Mouse (Mus musculus): ENCODE measurements around the gene C1qtnf4. TPM values are rescaled to one million over a fixed set of nuclear protein-coding genes. Genes with fewer than 3 reads are reported as not detected.

Gene C1qtnf4
- polyA plus RNA-seq (2015; fragmentation: Illumina TruSeq; extraction: RNeasy Lipid Tissue Mini Kit (QIAGEN cat#74804); ENCODE audit: insufficient read depth, low replicate concordance): not detected

DNA sequence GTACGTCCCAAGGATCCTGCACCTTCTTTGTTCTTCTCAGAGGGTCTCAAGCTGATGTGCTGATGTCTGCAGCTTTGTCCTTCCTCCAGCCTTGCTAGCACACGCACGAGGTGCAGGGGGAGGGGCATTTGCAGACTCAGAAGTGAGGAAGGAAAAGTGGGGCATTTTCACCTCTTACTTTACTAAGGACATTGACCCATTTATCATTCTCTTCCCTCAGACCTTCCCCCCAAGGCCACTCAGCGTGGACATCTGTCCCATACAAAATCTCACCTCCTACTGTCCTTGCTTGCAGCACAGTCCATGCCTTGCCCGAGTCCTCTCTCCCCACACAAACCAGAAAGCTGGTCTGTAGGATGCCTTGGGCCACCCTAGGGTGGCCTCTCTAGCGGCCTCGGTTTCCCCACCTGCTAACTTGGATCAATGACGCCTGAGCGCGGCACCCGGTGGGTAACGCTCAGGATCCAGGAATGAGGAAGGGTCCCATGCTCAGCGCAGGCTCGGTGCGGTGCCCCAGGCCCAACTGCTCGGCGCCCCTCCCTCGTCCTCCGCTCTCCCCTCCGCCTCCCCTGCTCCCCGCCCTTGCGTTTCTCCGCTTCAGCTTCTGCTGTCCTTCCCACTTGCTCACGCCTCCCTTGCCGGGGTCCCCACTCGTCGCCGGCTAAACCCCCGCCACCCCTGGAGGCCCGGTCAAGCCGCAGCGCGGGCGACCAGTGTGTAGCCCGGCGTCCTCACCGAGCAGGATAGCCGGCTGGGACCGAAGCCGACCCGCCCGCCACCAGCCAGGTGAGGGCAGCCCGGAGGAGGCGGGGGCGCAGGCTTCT is at the start of gene C1qtnf4:
C1qtnf4 (plus strand) TSS at position 643 of the 824 bp plus-strand sequence.

DNA sequence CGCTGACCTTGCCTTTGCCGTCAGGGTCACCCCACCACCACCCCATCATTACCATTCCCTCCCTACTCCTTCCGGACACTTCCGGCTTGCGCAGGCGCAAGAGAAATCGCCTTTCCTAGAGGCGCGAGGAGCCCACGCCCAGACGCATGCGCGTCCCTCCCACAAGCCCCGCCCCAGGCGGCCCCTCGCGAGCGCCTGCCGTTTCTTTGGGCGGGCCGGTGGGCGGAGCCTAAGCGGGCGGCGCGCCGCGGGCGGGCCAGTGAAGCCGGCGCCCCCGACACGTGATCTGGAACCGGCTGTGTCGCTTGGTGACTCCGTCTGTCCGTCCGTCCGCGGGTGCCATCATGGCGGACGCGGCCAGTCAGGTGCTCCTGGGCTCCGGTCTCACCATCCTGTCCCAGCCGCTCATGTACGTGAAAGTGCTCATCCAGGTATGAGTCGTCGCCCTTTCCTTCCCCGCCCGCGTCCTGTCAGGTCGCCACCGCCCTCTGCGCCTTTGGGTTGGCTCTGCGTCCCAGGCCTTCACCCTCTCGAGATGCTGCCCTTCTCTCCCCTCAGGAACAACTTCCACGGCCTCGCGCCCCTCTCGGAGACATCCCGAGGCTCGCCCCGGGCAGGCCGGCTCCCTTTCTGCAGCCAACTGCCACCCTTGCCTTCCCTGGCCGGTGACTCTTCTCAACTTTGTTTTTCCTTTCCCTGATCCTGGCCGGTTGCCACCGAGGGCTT is 38.5 kb upstream of the C1qtnf4 start, which contains the start of gene Mtch2:
Mtch2 (plus strand) TSS at position 201 of the 726 bp plus-strand sequence.

DNA sequence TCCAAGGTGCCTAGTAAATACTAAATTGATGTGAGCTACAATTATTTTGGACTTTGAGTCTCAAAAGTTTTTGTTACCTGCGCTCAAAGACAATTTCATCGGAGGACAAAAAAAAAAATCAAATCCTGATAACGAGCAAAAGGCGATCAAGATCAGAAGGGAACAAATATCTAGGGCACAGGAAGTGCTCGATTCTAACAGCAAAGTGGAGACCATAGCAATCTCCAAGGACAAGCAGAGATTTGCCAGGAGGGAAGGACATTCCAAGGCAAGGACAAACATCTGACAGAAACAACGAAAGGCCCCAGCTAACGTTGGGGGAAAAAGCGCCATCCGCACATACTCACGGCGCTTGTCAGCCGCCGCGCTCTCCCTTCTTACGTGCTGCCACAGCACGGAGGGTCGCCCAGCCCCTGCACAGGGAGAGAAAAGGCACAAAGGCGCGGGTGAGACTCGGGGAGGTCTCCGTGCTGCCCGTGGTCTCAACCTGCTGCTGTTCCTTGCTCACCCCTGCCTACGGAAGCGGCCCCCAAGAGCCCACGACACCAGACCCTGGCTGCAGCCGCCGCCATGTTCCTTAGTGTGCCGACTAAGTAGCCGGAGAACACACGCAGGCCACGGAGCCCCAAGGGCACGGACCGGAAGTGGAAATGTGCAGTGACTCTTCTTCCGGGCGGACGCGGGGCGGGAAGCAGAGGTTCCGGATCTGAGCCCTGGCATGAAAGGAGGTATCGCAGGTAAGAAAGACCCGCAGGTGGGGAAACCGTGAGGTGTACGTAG is 18.6 kb downstream of the C1qtnf4 start, which contains the start of the genes Kbtbd4 and Ndufs3:
Kbtbd4 (plus strand) TSS at position 665 of the 780 bp plus-strand sequence.
Ndufs3 (minus strand) TSS at position 752 of the 780 bp plus-strand sequence.

Other genes with a start within 250 kb of the C1qtnf4 start
- 71.5 TPM for gene Nup160, start 208.6 kb upstream of the C1qtnf4 start, polyA plus RNA-seq (2015; fragmentation: Illumina TruSeq; extraction: RNeasy Lipid Tissue Mini Kit (QIAGEN cat#74804); ENCODE audit: insufficient read depth, low replicate concordance)
- gene Fnbp4, start 140.5 kb upstream of the C1qtnf4 start, polyA plus RNA-seq (2015; fragmentation: Illumina TruSeq; extraction: RNeasy Lipid Tissue Mini Kit (QIAGEN cat#74804); ENCODE audit: insufficient read depth, low replicate concordance): 282 TPM
- 0.35 TPM for gene Agbl2, start 103.1 kb upstream of the C1qtnf4 start, polyA plus RNA-seq (2015; fragmentation: Illumina TruSeq; extraction: RNeasy Lipid Tissue Mini Kit (QIAGEN cat#74804); ENCODE audit: insufficient read depth, low replicate concordance)
- gene Mtch2, start 38.7 kb upstream of the C1qtnf4 start, polyA plus RNA-seq (2015; fragmentation: Illumina TruSeq; extraction: RNeasy Lipid Tissue Mini Kit (QIAGEN cat#74804); ENCODE audit: insufficient read depth, low replicate concordance): 136 TPM
- 22.2 TPM for gene Kbtbd4, start 18.9 kb downstream of the C1qtnf4 start, polyA plus RNA-seq (2015; fragmentation: Illumina TruSeq; extraction: RNeasy Lipid Tissue Mini Kit (QIAGEN cat#74804); ENCODE audit: insufficient read depth, low replicate concordance)
- 150 TPM for gene Ndufs3, start 19.0 kb downstream of the C1qtnf4 start, polyA plus RNA-seq (2015; fragmentation: Illumina TruSeq; extraction: RNeasy Lipid Tissue Mini Kit (QIAGEN cat#74804); ENCODE audit: insufficient read depth, low replicate concordance)
- gene Celf1, start 54.5 kb downstream of the C1qtnf4 start, polyA plus RNA-seq (2015; fragmentation: Illumina TruSeq; extraction: RNeasy Lipid Tissue Mini Kit (QIAGEN cat#74804); ENCODE audit: insufficient read depth, low replicate concordance): 113 TPM
- 0.17 TPM for gene Rapsn, start 149.8 kb downstream of the C1qtnf4 start, polyA plus RNA-seq (2015; fragmentation: Illumina TruSeq; extraction: RNeasy Lipid Tissue Mini Kit (QIAGEN cat#74804); ENCODE audit: insufficient read depth, low replicate concordance)
- gene Psmc3, start 168.1 kb downstream of the C1qtnf4 start, polyA plus RNA-seq (2015; fragmentation: Illumina TruSeq; extraction: RNeasy Lipid Tissue Mini Kit (QIAGEN cat#74804); ENCODE audit: insufficient read depth, low replicate concordance): 177 TPM
- 17.9 TPM for gene Slc39a13, start 184.6 kb downstream of the C1qtnf4 start, polyA plus RNA-seq (2015; fragmentation: Illumina TruSeq; extraction: RNeasy Lipid Tissue Mini Kit (QIAGEN cat#74804); ENCODE audit: insufficient read depth, low replicate concordance)
- 79.0 TPM for gene Spi1, start 196.5 kb downstream of the C1qtnf4 start, polyA plus RNA-seq (2015; fragmentation: Illumina TruSeq; extraction: RNeasy Lipid Tissue Mini Kit (QIAGEN cat#74804); ENCODE audit: insufficient read depth, low replicate concordance)
- 0.22 TPM for gene Mybpc3, start 232.3 kb downstream of the C1qtnf4 start, polyA plus RNA-seq (2015; fragmentation: Illumina TruSeq; extraction: RNeasy Lipid Tissue Mini Kit (QIAGEN cat#74804); ENCODE audit: insufficient read depth, low replicate concordance)